Mouse (Mus musculus) cerebellum, adult 8-10 months (tissue): ENCODE results near the gene Nanos2.

Experiments
- DNase-seq: peaks from one replicate; pipeline ENCODE4 v3.0.0; 2022

Gene Nanos2

DNA sequence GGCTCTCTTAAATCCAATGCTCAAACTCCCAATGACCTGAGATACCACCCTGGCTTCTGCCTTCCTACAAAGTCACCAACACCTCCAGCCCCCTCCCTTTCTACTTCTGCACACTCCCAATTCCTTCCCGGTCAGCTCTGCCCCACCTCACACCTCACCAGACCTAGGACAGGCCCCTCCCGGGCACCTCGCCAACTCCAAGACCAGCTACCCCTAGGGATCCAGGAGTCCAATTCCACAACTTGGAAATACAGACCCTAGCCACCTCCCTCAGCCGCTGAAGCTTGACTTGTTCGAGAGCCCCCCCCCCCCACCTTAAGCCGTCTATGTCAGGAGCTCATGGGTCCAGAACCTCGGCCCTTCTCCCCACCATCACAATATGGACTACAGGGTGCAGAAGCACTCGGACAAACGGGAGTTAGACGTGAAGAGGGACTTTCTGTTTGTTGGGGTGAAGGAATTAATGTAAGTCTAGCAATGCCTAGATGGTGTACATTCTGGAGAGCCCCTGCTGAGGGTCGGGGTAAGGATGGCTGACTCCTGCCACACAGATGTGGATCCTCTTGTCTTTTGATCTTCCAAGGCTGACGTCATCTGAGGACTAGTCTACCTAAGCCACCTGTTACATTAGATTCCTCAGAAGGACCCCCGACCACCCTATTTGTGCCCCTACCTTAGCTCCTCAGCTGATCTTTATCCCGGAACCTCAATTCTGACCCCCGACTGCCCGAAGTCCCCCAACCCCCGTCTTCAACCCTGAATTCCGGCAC, 35.2 kb downstream of the Nanos2 start:
- no peak for DNase-seq

DNA sequence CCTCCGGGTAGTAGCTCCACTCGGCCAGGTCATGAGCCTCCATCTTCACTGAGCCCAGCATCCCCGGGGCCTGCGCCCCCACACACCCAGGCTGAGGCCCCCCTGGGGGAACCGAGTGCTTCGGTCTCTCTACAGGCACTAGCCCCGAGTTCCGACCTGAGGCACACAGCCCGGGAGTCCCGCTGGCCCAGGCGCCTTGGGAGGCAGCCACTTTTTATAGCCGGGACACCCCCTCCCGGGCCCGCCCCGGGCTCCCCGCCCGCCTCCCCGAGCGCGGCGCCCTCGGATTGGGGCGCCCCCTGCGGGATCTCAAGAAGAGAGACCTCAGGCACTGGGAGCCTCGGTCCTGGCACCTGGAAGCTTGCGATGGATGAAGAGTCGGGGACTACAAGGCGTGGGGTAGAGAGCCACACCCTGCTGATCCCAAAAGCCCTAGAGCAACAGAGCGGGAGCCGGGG, 36.2 kb downstream of the Nanos2 start, which contains the start of gene Foxa3:
TSS of gene Foxa3 (minus strand) at position 182 of the 458 bp plus-strand sequence.
- DNase-seq: peak; percentile 64

DNA sequence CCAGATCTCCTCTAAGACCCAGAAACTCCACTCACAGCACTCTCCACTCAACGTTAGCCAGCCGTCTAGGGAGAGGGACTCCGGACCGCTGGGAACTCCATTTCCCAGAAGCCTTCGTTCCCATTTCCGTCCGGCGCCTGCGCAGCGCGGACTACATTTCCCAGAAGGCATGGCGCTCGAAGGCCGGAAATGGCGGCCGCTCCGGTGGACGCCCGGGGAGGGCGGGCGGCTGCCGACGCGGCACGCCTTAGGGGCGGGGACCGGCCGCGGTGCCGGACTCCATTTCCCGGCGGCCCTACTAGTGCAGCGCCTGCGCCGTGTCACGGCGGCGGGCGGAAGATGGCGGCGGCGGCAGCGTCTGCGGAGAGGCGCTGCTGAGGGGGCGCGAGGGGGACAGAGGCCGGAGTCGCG, 36.9 kb downstream of the Nanos2 start, which contains the start of gene Sympk:
TSS of gene Sympk (plus strand) at position 282 of the 411 bp plus-strand sequence.
- peak; percentile 93 for DNase-seq

DNA sequence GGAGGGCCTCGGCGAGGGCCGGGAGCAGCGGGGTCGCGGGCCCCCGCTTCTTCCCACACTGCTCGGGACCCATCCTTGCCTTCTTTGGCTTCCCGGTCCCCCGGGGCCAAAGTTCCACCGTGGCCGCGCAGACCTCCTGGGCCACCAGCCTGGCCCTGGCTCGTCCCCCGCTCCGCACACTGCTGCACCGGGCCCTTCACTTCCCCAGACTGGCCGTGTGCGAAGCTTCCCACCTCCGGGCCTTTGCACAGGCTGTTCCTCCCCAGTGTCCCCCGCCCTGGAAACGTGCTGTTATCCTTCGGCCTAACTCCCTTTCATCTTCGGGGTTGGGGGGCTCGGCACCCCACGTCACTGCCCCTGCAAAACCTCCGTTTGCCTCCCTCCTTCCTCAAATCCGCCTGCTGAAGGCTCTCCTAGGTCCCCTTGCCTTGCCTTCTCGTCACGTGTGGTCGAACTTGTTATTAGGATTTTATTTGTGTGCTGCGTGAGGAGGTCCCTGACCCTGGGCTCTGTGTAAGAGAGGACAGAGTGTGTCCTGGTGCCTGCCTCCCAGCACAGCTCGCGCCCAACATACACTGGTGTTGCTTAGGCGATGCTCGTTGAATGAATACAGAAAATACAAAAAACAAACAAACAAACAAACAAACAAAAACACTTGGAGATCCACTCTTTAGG, 37.5 kb downstream of the Nanos2 start:
- DNase-seq: peak; percentile 61

DNA sequence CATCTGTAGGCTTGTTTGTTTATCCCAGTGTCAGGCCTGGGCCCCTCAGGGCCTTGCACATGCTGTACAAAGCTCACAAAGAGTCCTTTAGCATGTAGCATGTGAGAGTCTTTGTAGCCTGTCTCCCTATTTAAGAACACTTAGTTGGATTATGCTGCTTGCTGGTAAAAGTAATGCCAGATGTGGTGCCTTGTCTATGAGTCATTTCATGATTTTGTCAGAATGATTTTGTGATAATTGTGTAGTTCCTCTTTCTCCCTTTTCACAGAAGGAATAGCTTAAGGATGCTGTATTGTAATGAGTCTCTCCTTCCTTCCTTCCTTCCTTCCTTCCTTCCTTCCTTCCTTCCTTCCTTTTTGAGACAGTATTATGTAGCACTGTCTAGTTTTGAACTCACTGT, 40.9 kb downstream of the Nanos2 start:
- DNase-seq: no peak

GRCm38 (mm10) chr7:19029084-19029653, 42.0 kb downstream of the Nanos2 start:
- no peak for DNase-seq

GRCm38 (mm10) chr7:19031641-19032040, 44.4 kb downstream of the Nanos2 start:
- no peak for DNase-seq
